Mouse (Mus musculus): ENCODE results near the gene Hhatl.

- TF ChIP-seq CHD1 (IDR thresholded peaks at IDR 0.05; ENCODE audit: low read depth, low read length) (no peak), POLR2A (IDR thresholded peaks at IDR 0.05; ENCODE audit: low read depth, low read length) (no peak), CTCF (conservative IDR thresholded peaks at IDR 0.05 in 1 of 2, IDR thresholded peaks at IDR 0.05 in 1 of 2; ENCODE audit: low read depth in 2 of 2, low read length in 2 of 2) (no peak), HCFC1 (IDR thresholded peaks at IDR 0.05; ENCODE audit: low read depth, low read length) (no peak), ZMIZ1 (IDR thresholded peaks at IDR 0.05; ENCODE audit: low read depth, low read length) (no peak), EP300 (IDR thresholded peaks at IDR 0.05; ENCODE audit: low read length) (no peak), MXI1 (IDR thresholded peaks at IDR 0.05; ENCODE audit: low read depth, low read length) (no peak), CHD2 (IDR thresholded peaks at IDR 0.05; ENCODE audit: low read length) (no peak)
These were observed 10.4 kb upstream of the Hhatl start for GRCm38 (mm10) chr9:121802747-121803146.
